Mouse (Mus musculus) heart, embryonic 16.5 days (tissue): Measurements from ENCODE around the gene Slc38a1. TPM values are rescaled to one million over a fixed set of nuclear protein-coding genes. Genes with fewer than 3 reads are reported as not detected.

Experiments used
- ATAC-seq: fragments of 200-750 bp; cut with Nextera tagmentation; replicated peaks from 2 replicates; pipeline ENCODE4 v1.8.0; 2017; ENCODE audit warnings: moderate number of reproducible peaks; ENCODE audit not compliant: insufficient read depth, low FRiP score; ENCODE audit errors: extremely low read depth
- H3K27ac ChIP-seq: fragments of 300-500 bp; sonication (generic); 2 replicates; pipeline ENCODE4 v1.5.1; 2014; ENCODE audit warnings: mild to moderate bottlenecking, low read length, control low read depth, moderate library complexity
- H3K27me3 ChIP-seq: fragments of 300-500 bp; sonication (generic); 2 replicates; pipeline ENCODE4 v1.6.1; 2014; ENCODE audit warnings: low read length, mixed read lengths; ENCODE audit not compliant: control insufficient read depth, insufficient read depth
- H3K36me3 ChIP-seq: fragments of 300-500 bp; sonication (generic); 2 replicates; pipeline ENCODE4 v1.6.1; 2014; ENCODE audit not compliant: control insufficient read depth, insufficient read depth
- H3K4me1 ChIP-seq: fragments of 300-500 bp; sonication (generic); 2 replicates; pipeline ENCODE4 v1.6.1; 2014; ENCODE audit warnings: low read length, mixed read lengths; ENCODE audit not compliant: control insufficient read depth, insufficient read depth
- H3K4me2 ChIP-seq: fragments of 300-500 bp; sonication (generic); 2 replicates; pipeline ENCODE4 v1.6.1; 2014; ENCODE audit warnings: low read depth, mild to moderate bottlenecking, control low read depth, low read length
- H3K4me3 ChIP-seq: fragments of 300-500 bp; sonication (generic); 2 replicates; pipeline ENCODE4 v1.5.1; 2014; ENCODE audit warnings: mild to moderate bottlenecking, control low read depth, low read length
- H3K9ac ChIP-seq: fragments of 300-500 bp; sonication (generic); 2 replicates; pipeline ENCODE4 v1.6.1; 2014; ENCODE audit warnings: low read length, control low read depth
- H3K9me3 ChIP-seq: fragments of 300-500 bp; sonication (generic); replicated peaks from 2 replicates; pipeline ENCODE4 v1.6.1; 2016; ENCODE audit warnings: low read length; ENCODE audit not compliant: control insufficient read depth
- WGBS: fragments of 180-500 bp; shearing (Covaris S2); extraction: QIAGEN DNeasy Blood & Tissue Kit; methylation state at CpG from one replicate; pipeline ENCODE4 v1.1.7; 2014; 5-methylcytosine and 5-hydroxymethylcytosine counted together
- polyA plus RNA-seq: library from polyadenylated mRNA; unstranded; fragments of >200 nt; fragmentation: Nextera tagmentation; extraction: Ambion mirVana; gene quantifications from 2 replicates; pipeline ENCODE4 v1.2.1, GENCODE M21; 2015

Gene Slc38a1
- polyA plus RNA-seq, 1 experiment from 2014 or later: 71.2 TPM

- H3K27ac ChIP-seq: peak overlapping the region; percentile 55
- no peaks in the 10 kb centered on the region for H3K9me3 ChIP-seq
- peak overlapping the region; percentile 63 for H3K4me3 ChIP-seq
- H3K4me2 ChIP-seq: peak overlapping the region; percentile 92
- 2% methylated on average over 24 of the region's 24 CpGs for WGBS
- peaks cover 5% of the 10 kb centered on the region; the same call in 1 of the 2 replicates for H3K4me1 ChIP-seq
- peak; percentile 75 for ATAC-seq
- H3K36me3 ChIP-seq: no peaks in the 10 kb centered on the region
- H3K27me3 ChIP-seq: no peaks in the 10 kb centered on the region
- peak overlapping the region; percentile 71 for H3K9ac ChIP-seq
Measured at GRCm38 (mm10) chr15:96543181-96543828, 99.4 kb downstream of the Slc38a1 start.

GRCm38 (mm10) chr15:96542135-96542534 is 100.6 kb downstream of the Slc38a1 start:
- ATAC-seq: no peak
- Histone ChIP-seq H3K9me3 (no peaks in the 10 kb centered on the region), H3K4me3 (no peak overlapping the region), H3K27me3 (no peaks in the 10 kb centered on the region), H3K36me3 (no peaks in the 10 kb centered on the region), H3K4me2 (no peak overlapping the region), H3K9ac (no peak overlapping the region), H3K27ac (no peak overlapping the region), H3K4me1 (peaks cover 3% of the 10 kb centered on the region; the same call in 1 of the 2 replicates)
- 78% methylated on average over 8 of the region's 8 CpGs for WGBS

- no peaks in the 10 kb centered on the region for H3K27me3 ChIP-seq
- H3K9me3 ChIP-seq: no peaks in the 10 kb centered on the region
- 90% methylated on average over 11 of the region's 11 CpGs for WGBS
Measured at GRCm38 (mm10) chr15:96537272-96537671, 105.4 kb downstream of the Slc38a1 start.

GRCm38 (mm10) chr15:96536412-96536811 is 106.3 kb downstream of the Slc38a1 start:
- no peak overlapping the region for H3K27ac ChIP-seq
- H3K4me2 ChIP-seq: no peak overlapping the region
- H3K27me3 ChIP-seq: no peaks in the 10 kb centered on the region
- no peak overlapping the region for H3K4me3 ChIP-seq
- no peaks in the 10 kb centered on the region for H3K9me3 ChIP-seq
- no peak for ATAC-seq
- H3K36me3 ChIP-seq: no peaks in the 10 kb centered on the region
- WGBS: 92% methylated on average over 7 of the region's 7 CpGs
- H3K9ac ChIP-seq: no peak overlapping the region
- no peaks in the 10 kb centered on the region for H3K4me1 ChIP-seq

More at GRCm38 (mm10) chr15:96537272-96537671, 105.4 kb downstream of the Slc38a1 start:
- Histone ChIP-seq H3K9ac (no peak overlapping the region), H3K4me2 (no peak overlapping the region), H3K4me3 (no peak overlapping the region), H3K36me3 (no peaks in the 10 kb centered on the region), H3K27ac (no peak overlapping the region), H3K4me1 (no peaks in the 10 kb centered on the region)
- ATAC-seq: no peak

- 18% methylated on average over 6 of the region's 6 CpGs for WGBS
Measured at GRCm38 (mm10) chr15:96527686-96528085, 115.0 kb downstream of the Slc38a1 start.

GRCm38 (mm10) chr15:96524239-96524738 is 118.4 kb downstream of the Slc38a1 start:
- H3K9me3 ChIP-seq: no peaks in the 10 kb centered on the region
- H3K36me3 ChIP-seq: no peaks in the 10 kb centered on the region
- peaks cover 18% of the 10 kb centered on the region for H3K4me1 ChIP-seq
- WGBS: 19% methylated on average over 9 of the region's 9 CpGs
- H3K4me3 ChIP-seq: peak overlapping the region; percentile 11; the same call in 1 of the 2 replicates
- H3K27me3 ChIP-seq: no peaks in the 10 kb centered on the region
- H3K4me2 ChIP-seq: peak overlapping the region; percentile 53
- peak overlapping the region; percentile 20; the same call in 1 of the 2 replicates for H3K9ac ChIP-seq
- peak overlapping the region; percentile 93 for H3K27ac ChIP-seq
- ATAC-seq: peak; percentile 92

More at GRCm38 (mm10) chr15:96527686-96528085, 115.0 kb downstream of the Slc38a1 start:
- Histone ChIP-seq H3K27ac (peak overlapping the region; percentile 36; the same call in 1 of the 2 replicates), H3K4me3 (no peak overlapping the region), H3K9ac (peak overlapping the region; percentile 49; the same call in 1 of the 2 replicates), H3K4me1 (peaks cover 18% of the 10 kb centered on the region), H3K9me3 (no peaks in the 10 kb centered on the region), H3K4me2 (no peak overlapping the region), H3K36me3 (no peaks in the 10 kb centered on the region), H3K27me3 (no peaks in the 10 kb centered on the region)
- ATAC-seq: no peak

Other genes with a start within 250 kb of the Slc38a1 start
- 50.9 and 52.8 TPM in 2 replicates for gene Scaf11, start 182.1 kb downstream of the Slc38a1 start, polyA plus RNA-seq
- gene Slc38a2, start 56.8 kb upstream of the Slc38a1 start, polyA plus RNA-seq: 178 and 190 TPM in 2 replicates